Mouse (Mus musculus) urinary bladder, postnatal 4 days (tissue): ENCODE results near the gene Wfdc15a.

ENCODE experiments used
- DNase-seq, 2 experiments: peaks; one replicate each; pipeline ENCODE4 v3.0.0; 2021 to 2022; ENCODE audit warnings: low spot score in 2 of 2

The Wfdc15a gene

GRCm38 (mm10) chr2:164177831-164178230 is 22.1 kb downstream of the Wfdc15a start:
- DNase-seq: no peak

- no peak for DNase-seq
Observed at GRCm38 (mm10) chr2:164175850-164176249, 24.1 kb downstream of the Wfdc15a start.

- no peak for DNase-seq
Observed at GRCm38 (mm10) chr2:164174649-164175395, 25.1 kb downstream of the Wfdc15a start.

DNA sequence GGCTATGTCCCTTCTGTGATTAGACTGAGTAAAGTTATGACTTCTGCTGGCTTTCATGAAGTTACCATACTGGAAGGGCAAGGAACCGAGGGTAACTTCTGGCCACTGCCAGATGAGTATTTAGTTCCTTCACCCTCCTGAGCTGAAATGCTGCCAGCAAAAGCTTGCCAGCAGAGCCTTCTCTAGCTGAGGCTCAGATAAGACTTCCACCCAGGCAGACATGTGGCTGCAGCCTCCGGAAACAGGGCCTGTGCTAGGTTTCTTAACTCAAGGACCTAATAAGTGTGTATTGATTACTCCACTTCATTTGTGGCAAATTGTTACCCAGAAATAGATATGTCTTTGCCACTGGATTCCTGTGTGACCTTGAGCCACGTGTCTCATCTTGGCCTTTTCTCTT is 26.5 kb downstream of the Wfdc15a start:
- DNase-seq: no peak

DNA sequence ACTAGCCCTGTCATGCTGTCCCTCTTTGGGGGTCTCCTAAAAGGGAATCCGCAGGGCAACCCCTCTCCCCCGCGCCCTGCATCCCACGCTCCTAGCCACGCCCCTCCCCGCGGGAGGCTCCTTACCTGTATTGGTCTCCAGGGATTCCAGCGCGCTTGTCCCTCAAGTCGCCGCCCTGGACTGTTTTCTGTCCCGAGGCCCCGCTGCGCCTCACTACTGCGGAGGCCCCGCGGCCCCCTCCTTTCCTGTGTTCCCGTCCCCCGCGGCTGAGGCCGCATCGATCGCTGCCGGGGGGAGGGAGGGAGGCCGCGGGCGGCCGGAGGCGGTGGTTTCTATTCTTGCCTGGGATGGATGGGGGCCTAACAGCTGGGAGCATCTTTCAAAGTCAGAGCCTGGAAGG is 29.0 kb downstream of the Wfdc15a start, which contains the start of gene Kcns1:
TSS of gene Kcns1 (minus strand) at position 212 of the 400 bp plus-strand sequence.
- DNase-seq: no peak

DNA sequence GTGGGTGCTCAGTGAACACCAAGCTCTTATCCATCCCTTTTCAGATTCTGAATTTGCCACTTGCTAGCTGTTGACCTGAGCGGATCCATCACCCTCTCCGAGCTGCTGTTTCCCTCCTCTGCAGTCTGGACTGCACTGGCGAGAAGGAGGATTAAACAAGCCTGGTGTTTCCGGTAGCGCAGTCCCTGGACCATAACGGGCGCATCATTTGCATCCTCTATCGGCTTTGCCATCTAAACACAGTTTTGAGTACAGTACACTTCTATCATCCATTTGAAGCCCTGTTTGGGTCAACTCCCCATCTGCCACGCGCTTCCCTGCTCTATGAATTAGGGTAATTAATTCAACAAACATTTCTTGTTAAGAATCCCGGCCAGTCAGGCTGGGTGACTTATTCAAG is 29.6 kb downstream of the Wfdc15a start:
- DNase-seq: no peak

DNA sequence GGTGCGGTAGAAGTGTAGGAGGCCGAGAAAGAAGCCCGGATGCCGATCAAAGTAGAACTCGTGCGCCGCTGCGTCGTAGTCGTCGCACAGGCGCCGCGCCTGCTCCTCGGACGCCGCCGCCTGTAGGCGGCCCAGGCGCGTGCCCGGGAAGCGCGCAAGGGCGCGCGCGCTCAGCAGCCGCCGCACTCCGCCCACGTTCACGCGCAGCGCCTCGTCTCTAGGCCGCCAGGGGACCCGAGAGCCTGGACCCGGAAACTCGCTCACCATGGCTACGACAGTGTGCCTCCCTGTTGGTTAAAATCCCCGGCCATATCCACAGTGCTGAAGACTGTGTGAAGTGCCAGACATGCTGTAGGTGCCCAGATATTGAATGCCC is 31.4 kb downstream of the Wfdc15a start:
- DNase-seq: no peak

DNA sequence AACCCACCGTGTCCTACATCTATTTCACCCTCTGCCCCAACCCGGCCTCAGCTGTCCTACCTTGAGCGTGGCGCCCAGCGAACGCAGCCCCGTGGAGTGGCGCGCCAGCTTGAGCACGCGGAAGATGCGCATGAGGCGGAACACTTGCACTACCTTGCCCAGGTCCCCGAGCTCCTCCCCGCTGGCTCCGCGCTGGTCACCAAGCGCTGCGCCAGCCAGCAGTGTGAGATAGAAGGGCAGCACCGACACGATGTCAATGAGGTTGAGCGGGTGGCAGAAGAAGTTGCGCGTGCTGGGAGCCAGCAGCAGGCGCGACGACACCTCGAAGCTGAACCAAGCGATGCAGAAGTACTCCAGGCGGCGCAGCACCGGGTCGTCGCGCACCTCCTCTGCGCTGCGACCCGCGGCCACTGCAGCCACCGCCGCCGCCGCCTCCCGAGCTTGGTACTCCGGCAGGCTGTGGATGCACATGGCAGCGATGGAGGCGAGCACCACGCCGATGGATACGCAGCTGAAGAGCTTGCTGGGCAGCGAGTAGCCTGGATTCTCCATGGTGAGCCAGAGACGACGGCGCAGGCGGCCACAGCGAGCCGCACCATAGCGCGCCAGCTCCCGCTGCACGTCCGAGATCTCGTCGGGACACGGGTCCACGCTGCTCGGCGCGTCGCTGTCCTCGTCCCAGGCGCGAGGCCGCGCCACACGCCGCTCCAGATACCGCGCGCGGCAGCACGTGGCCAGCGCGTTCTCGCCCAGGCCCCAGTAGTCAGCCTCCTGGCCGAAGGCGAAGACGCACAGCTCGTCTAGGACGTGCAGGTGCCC is 32.0 kb downstream of the Wfdc15a start:
- DNase-seq: no peak

GRCm38 (mm10) chr2:164164941-164165340 is 35.0 kb downstream of the Wfdc15a start:
- DNase-seq: no peak

DNA sequence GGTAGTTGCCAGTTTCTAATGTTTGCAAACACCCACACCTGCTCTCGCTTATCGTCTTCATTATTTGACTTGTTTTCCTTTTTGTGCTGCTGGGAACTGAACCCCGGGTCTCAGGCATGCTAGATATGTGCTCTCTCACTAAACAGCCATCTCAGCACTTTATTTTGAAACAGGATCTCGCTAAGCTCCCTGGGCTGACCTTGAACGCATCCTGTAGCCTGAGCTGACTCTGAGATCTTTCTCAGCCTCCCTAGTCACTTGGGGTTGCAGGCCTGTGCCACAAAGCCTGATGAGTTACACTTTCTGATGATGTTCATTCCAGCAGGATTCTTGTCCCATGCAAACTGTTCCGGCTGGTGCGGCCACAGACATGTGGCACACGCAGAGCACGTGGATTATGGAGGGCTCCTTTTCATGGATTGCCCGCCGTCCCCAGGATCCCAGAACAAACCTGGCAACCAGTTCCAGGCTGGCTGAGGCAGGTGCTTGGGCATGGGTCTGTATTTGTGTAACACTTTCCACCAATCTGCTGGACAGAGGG is 38.3 kb downstream of the Wfdc15a start:
- DNase-seq: no peak

- DNase-seq: no peak
Observed at GRCm38 (mm10) chr2:164158838-164159237, 41.1 kb downstream of the Wfdc15a start.

DNA sequence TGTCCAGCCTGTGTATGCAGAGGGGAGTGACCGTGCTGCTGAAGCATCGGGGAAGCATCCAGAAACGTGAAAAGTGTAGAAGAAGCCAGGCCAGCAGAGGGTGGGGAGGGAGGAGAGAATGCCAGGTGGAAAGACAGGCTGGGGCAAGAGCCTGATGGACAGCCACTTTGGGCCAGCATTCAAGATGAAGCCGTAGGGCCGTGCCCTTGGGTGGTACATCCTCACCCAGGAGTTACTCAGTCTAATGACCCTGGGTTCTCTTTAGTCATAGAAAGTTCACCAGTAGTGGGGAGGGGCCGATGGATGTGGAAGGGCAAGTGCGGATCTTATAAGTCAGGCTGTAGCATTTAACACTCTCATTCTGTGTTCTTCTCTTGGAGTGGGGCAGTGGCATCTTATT is 43.8 kb downstream of the Wfdc15a start:
- no peak for DNase-seq

DNA sequence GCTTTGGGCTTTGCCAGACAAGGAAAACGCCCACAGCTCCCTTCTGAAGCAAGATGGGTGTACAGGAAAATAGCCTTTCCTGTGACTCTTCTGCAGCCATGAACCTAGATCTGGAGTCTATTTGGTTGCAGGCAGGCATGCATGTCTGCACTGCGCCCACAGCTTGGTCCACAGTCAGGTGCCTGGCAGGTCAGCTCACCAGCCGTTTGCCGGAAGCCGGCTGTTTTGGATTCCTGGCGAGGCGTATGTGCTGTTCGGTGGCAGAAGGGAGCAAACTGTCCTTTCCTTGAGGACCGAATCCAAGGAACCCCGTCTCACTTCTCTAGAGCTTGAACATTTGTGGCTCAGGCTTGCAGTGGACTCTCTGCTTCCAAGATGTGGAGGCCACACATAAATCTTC is 45.9 kb downstream of the Wfdc15a start:
- DNase-seq: no peak

DNA sequence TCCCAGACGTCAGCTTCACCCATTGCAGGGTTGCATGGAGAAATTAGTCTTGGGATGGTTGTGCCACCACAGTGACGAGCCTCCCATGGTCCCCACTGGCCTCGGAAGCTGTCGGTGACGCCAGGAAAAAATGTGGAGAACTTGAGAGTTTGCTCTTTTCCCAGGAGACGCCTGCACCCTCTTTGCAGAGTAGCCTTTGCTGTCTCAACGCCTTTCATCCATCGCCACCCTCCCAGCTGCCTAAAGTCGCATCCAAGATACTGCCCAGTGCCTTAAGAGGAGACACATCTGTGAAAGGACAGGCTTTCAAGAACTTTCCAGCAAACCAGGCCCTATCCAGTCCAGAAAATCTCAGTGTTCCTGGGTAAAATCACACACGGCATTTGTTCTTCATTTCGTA is 47.6 kb downstream of the Wfdc15a start:
- DNase-seq: no peak

DNA sequence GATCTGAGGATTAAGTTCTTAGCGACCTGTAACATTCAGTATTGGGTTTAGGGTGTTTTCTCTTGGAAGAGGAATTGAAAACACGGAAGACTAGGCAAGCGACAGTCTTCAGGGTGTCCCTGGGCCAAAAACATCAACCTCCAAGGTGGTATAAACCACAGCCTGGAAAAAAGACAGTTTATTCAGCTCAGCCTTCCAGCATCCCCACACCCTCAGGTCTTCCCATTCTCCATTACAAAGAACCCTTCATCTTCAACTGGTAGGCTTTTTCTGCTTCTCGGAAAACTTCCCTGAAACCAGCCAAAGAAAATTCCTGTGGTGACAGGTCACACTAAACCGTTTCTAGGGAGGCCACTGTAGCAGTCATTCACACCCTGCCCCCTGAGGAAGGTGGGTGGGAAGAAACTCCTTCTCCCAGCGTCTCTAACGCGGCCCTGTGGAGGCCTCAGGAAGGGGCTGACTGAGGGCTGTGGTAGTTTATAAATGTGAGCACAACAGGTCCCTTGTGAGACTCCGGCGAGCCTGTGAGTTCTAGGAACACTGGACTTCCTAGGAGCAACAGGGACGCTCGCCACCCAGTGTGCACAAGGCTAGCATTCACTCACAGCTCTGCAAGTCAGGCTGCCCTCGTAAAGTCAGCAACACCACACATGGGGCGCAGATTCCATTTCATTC is 49.7 kb downstream of the Wfdc15a start:
- DNase-seq: no peak
